Mouse (Mus musculus) spleen, postnatal 4 days (tissue): ENCODE results near the gene Cntd1.
"Not testable (repeated sequence)": the region's sequence is repeated elsewhere in the genome, so short reads cannot be mapped to it uniquely, and the experiment has no call there.

Experiments used
- DNase-seq, 2 experiments: peaks; one replicate each; pipeline ENCODE4 v3.0.0; 2022; ENCODE audit warnings: low spot score in 2 of 2

Gene Cntd1

DNA sequence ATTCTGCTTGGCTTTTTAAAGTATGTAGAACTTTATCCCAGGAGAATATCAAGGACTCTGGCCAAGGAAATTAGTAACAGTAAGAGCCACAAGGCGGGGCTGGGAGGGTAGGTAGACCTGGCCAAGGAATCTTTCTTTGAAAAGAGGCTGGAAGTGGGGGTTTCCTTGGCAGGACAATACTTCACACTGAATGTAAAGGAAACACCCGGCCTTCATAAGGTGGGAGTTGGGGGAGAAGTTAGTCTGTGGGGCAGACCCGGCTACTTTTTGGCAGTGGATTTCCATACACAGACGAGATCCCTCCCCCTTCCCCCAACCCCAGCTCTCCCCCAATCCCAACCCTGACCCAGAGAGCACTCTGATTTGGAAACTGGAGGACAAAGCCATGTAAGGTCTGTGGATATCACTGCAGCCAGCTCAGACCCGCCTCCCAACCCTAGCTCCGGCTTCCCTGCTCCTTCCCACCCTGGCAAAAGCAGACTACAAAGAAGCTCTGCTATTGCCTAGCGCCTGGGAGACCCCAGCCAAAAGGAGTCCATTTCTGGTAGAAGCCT, 51.6 kb downstream of the Cntd1 start, which contains the start of gene Aoc3:
TSS of gene Aoc3 (plus strand) at position 235 of the 554 bp plus-strand sequence.
- DNase-seq = no peak

DNA sequence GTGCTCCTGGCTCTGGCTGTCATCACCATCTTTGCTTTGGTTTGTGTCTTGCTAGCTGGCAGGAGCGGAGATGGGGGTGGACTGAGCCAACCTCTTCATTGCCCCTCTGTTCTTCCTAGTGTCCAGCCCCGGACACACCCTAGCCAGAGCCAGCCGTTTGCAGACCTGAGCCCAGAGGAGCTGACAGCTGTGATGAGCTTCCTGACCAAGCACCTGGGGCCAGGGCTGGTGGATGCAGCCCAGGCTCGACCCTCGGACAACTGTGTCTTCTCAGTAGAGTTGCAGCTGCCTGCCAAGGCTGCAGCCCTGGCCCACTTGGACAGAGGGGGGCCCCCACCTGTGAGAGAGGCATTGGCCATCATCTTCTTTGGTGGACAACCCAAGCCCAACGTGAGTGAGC, 52.1 kb downstream of the Cntd1 start:
- not testable (repeated sequence) for DNase-seq

DNA sequence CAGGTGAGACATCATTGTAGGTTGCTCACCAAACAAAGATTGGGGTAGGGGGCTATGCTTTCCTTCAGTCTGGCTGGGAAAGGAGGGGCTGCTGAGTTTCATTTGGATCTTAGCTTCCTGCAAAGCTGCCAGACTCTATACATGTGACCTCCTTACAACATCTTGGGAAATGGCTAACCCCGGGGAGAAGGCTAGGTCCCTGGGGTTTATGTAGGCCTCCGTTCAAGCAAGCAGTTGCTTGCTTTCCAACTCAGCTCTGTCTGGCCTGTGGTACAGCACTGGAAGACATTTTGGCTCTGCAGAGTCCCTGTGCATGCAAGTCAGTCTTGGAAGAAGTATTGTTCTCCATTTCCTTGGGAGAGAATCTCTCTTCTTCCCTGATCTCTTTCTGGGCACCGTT, 53.7 kb downstream of the Cntd1 start:
- DNase-seq = no peak

DNA sequence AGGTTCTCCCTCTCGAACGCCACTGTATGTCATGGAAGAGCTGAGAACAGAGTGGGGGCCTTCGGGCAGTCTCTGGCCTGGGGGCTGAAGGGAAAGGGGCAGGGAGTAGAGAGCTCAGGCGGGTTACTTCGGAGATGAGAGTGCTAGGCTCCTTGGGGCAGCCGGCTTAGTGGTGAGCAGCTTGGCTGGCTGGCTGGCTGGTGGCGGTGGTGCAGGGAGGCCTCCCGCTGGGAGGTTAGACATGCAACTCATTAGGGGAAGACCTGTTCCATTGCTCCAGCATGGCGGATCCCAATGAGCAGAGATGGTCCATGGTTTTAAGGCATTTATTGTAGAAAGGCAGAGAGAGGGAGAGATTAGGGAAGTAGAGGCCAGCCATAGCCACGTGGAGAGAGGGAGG, 55.2 kb downstream of the Cntd1 start:
- DNase-seq = no peak

DNA sequence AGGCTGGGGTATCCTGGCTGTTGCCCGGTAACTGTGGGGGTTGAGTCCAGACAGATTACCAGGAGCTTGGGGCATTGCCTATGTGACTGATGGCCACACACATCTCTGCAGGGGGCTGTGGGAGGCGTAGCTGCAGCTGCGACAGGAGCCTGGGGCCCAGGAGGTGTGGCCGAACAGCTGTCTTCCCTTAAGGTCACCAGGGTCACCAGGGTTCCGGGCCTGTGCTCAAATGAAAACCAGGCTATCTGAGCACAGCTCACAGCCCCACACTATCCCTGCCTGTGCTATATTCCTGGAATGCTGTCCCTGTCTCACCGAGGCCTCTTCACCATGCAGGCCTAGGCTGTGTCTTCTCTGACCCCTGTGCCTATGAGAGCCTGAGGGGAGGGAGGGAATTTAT, 55.7 kb downstream of the Cntd1 start:
- no peak for DNase-seq

DNA sequence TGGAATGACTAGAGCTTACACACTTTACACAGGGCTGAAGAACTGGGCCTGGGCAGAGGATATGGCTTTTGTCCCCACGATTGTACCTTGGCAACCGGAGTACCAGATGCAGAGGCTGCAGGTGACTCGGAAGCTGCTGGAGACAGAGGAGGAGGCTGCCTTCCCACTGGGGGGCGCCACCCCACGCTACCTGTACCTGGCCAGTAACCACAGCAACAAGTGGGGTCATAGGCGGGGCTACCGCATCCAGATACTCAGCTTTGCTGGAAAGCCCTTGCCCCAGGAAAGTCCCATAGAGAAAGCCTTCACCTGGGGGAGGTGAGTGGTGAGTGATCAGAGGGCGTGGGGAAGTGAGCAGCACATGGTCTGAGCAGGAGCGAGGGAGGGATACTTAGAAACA, 56.9 kb downstream of the Cntd1 start:
- DNase-seq = no peak

DNA sequence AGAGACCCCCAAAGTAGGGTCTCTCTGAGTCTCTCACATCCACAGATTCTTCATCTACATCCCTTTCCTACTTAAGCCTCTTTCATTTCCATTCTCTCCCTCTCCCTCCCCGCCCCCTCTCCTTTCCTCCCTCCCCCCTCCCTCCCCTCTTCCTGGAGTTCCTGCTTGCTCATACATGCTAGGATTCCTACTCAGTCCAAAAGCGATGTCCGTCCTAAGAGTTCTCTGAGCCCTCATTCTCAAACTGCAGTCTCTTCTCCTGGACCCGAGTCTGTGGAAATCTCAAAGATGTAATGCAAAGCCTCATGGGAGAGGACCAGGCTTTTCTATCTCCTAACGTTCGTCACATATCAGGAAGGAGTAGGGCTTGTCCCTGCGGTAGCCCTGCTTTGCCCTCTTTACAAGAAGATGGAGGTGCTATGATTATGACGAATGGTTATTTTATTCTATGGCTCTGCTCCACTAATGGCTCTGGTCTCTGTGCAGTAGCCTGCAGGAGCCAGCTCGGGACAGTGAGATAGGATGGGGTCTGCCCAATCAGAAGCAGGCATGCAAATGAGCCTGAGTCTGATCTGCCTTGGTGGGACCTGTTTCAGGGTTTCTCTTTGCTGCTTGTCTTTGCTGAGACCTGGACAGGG, 59.4 kb downstream of the Cntd1 start:
- peak; percentile 42 to 62 for DNase-seq
